Mouse (Mus musculus) C2C12 (cell line): ENCODE data around the gene Tanc2. TPM values are rescaled to one million over a fixed set of nuclear protein-coding genes. Genes with fewer than 3 reads are reported as not detected.

ENCODE experiments used
- H3K27me3 ChIP-seq: one replicate; pipeline ENCODE4 v1.6.1; 2011; ENCODE audit not compliant: control insufficient read depth, insufficient read depth, insufficient read length
- H3K36me3 ChIP-seq: one replicate; pipeline ENCODE4 v1.6.1; 2011; ENCODE audit not compliant: control insufficient read depth, insufficient read depth
- H3K4me3 ChIP-seq: one replicate; pipeline ENCODE4 v1.5.1; 2011; ENCODE audit warnings: mild to moderate bottlenecking, control low read depth; ENCODE audit not compliant: poor library complexity, insufficient read depth, severe bottlenecking
- H3K79me2 ChIP-seq: one replicate; pipeline ENCODE4 v1.6.1; 2011; ENCODE audit not compliant: control insufficient read depth, insufficient read depth
- H3K79me3 ChIP-seq: one replicate; pipeline ENCODE4 v1.6.1; 2011; ENCODE audit warnings: low read depth, control low read depth
- H3ac ChIP-seq: one replicate; pipeline ENCODE3; 2011; ENCODE audit warnings: low read depth; ENCODE audit not compliant: control insufficient read depth, insufficient read length
- CEBPB ChIP-seq: IDR thresholded peaks from one replicate; pipeline ENCODE4 v1.6.1; 2011; ENCODE audit warnings: low read depth, mild to moderate bottlenecking, control low read depth, moderate library complexity
- CTCF ChIP-seq: IDR thresholded peaks from one replicate; pipeline ENCODE4 v1.5.1; 2011; ENCODE audit not compliant: control insufficient read depth, insufficient read depth, insufficient read length
- FOSL1 ChIP-seq: IDR thresholded peaks from one replicate; pipeline ENCODE4 v1.8.0; 2011; ENCODE audit warnings: mild to moderate bottlenecking, low read length; ENCODE audit not compliant: poor library complexity, insufficient read depth, severe bottlenecking
- MAX ChIP-seq: IDR thresholded peaks from one replicate; pipeline ENCODE4 v1.6.1; 2011; ENCODE audit warnings: mild to moderate bottlenecking, control low read depth
- MYOD1 ChIP-seq: IDR thresholded peaks from one replicate; pipeline ENCODE4 v1.6.1; 2011; ENCODE audit warnings: low read depth; ENCODE audit not compliant: control insufficient read depth, insufficient read length
- MYOG ChIP-seq: IDR thresholded peaks from one replicate; pipeline ENCODE4 v1.6.1; 2011; ENCODE audit not compliant: control insufficient read depth, insufficient read length; ENCODE audit errors: extremely low read depth
- USF1 ChIP-seq: IDR thresholded peaks from one replicate; pipeline ENCODE4 v1.6.1; 2011; ENCODE audit warnings: low read depth, mild to moderate bottlenecking, control low read depth, moderate library complexity
- polyA plus RNA-seq: library from polyadenylated mRNA; unstranded; fragments of >200 nt; fragmentation: generic; extraction: Trizol; gene quantifications from one replicate; pipeline ENCODE4 v1.2.1, GENCODE M21; 2012; ENCODE audit warnings: missing spikeins

Tanc2 gene
- polyA plus RNA-seq, 1 experiment, result 5.8 TPM

GRCm38 (mm10) chr11:105563546-105563945, 26.2 kb upstream of the Tanc2 start:
- Histone ChIP-seq H3K79me2 (no peaks in the 10 kb centered on the region), H3K27me3 (no peaks in the 10 kb centered on the region), H3K36me3 (no peaks in the 10 kb centered on the region), H3K79me3 (no peaks in the 10 kb centered on the region), H3ac (no peak overlapping the region), H3K4me3 (no peak overlapping the region)
- TF ChIP-seq MYOG (no peak), USF1 (no peak), CEBPB (no peak), CTCF (no peak), FOSL1 (no peak), MYOD1 (no peak), MAX (no peak)

DNA sequence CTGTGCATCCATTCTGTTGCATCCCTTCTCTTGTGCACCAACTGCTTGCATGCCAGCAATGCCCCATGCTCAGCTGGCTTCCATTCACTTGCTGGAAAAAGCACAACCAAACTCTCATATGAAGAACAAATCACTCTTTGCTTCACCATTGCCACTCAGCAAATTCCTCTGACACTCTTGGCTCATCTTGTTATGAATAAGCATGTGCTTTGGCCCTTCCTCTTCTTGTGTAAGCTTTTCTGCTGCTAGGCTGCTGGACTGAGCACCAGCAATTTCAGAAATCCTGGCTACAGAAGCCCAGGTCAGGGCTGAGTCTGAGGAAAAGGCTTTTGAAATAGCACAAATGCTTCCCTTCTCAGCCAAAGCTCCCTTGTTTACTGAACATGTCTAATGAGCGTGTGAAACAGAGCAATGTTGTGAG, 22.6 kb upstream of the Tanc2 start:
- Histone ChIP-seq H3K27me3 (no peaks in the 10 kb centered on the region), H3K36me3 (no peaks in the 10 kb centered on the region), H3K4me3 (no peak overlapping the region), H3ac (no peak overlapping the region), H3K79me2 (no peaks in the 10 kb centered on the region), H3K79me3 (no peaks in the 10 kb centered on the region)
- TF ChIP-seq CEBPB, result no peak
- TF ChIP-seq MYOG, result no peak
- TF ChIP-seq MAX, result no peak
- no peak for TF ChIP-seq USF1
- TF ChIP-seq FOSL1, result no peak
- no peak for TF ChIP-seq CTCF
- no peak for TF ChIP-seq MYOD1

DNA sequence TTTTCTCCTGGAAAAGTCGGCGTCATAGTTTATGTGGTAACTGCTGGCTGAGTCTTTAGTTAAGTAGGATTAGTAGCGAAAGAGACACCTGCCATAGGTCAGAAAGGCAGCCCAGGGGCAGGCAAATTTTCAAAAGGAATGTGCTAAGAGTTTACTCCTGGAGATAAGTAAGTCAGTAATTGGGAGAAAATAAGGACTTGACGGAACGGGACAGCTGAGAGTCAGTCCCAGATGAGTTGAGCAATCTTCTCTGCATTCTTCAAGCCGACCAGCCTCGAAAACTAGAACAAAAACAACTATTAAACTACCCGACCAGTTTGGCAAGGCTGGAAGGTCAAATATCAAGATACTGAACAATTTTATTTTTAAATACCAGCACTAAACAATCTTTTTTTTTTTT, 17.8 kb upstream of the Tanc2 start:
- Histone ChIP-seq H3K36me3 (no peaks in the 10 kb centered on the region), H3ac (no peak overlapping the region), H3K4me3 (no peak overlapping the region), H3K79me2 (no peaks in the 10 kb centered on the region), H3K79me3 (no peaks in the 10 kb centered on the region), H3K27me3 (no peaks in the 10 kb centered on the region)
- TF ChIP-seq FOSL1 (no peak), CEBPB (peak; percentile 88), MYOD1 (peak; percentile 90)

- Histone ChIP-seq H3K27me3 (no peaks in the 10 kb centered on the region), H3ac (no peak overlapping the region), H3K36me3 (no peaks in the 10 kb centered on the region), H3K79me3 (no peaks in the 10 kb centered on the region), H3K79me2 (no peaks in the 10 kb centered on the region), H3K4me3 (no peak overlapping the region)
- TF ChIP-seq FOSL1 (no peak), USF1 (no peak)
Measured at GRCm38 (mm10) chr11:105574241-105574640, 15.5 kb upstream of the Tanc2 start.

DNA sequence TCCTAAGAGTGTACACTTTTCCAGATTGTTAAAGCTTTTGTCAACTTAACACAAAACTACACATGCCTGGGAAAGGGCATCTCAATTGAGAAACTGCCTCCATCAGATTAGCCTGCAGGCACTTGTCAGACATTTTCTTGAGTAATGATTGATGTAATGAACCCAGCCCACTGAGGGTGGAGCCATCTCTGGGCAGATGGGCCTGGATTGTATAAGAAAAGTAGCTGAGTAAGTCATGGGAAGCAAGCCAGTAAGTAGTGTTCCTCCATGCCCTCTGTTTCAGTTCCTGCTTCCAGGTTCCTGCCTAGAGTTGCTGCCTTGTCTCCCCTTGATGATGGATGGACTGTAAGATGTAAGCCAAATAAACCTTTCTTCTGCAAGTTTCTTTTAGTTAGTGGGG, 12.6 kb upstream of the Tanc2 start:
- Histone ChIP-seq H3K36me3 (no peaks in the 10 kb centered on the region), H3ac (no peak overlapping the region), H3K79me3 (no peaks in the 10 kb centered on the region), H3K4me3 (no peak overlapping the region), H3K79me2 (no peaks in the 10 kb centered on the region), H3K27me3 (no peaks in the 10 kb centered on the region)
- TF ChIP-seq CEBPB (no peak), FOSL1 (no peak), USF1 (no peak), CTCF (no peak), MAX (no peak), MYOG (no peak), MYOD1 (no peak)

DNA sequence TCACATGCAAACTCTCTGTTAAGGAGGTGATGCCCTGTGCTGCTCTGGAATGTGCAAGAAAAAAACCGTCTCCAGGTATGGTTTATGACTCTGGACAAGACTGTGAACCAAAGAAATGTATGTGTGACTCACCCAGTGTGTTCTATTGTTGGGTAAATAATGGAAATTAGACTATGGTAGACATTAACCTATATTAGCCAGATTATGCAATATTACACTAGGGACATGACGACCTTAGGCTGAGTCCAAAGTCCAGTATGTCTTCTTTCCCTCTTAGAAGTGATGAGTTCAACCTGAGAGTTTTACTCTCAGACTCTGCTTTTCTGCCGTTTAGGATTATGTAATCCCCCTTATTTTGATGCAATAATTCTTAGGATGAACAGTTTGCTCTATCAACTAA, 7.8 kb upstream of the Tanc2 start:
- Histone ChIP-seq H3ac (no peak overlapping the region), H3K79me2 (no peaks in the 10 kb centered on the region), H3K36me3 (no peaks in the 10 kb centered on the region), H3K79me3 (no peaks in the 10 kb centered on the region), H3K27me3 (no peaks in the 10 kb centered on the region), H3K4me3 (no peak overlapping the region)
- TF ChIP-seq FOSL1 (no peak), USF1 (no peak), CEBPB (no peak), CTCF (no peak), MYOD1 (no peak), MYOG (no peak), MAX (no peak)
